Mouse (Mus musculus): ENCODE measurements at regions not wholly inside any gene's neighbourhood (a gene's known extent, or its start where the extent isn't known, plus 50 kb on each side); places are given as distances from the start of the nearest gene placed in this dataset.

- DNase-seq (ENCODE audit: low spot score) = no peak
Measured at GRCm38 (mm10) chr9:13978842-13979241, 151.3 kb downstream of the Fam76b start.

GRCm38 (mm10) chr9:13987486-13987885 lies 160.0 kb downstream of the Fam76b start:
- DNase-seq (ENCODE audit: low spot score) = no peak

- DNase-seq (ENCODE audit: low spot score) = peak; percentile 15
Measured at GRCm38 (mm10) chr9:13988901-13989300, 161.4 kb downstream of the Fam76b start.

GRCm38 (mm10) chr9:13990960-13991359 lies 163.4 kb downstream of the Fam76b start:
- DNase-seq (ENCODE audit: low spot score) = no peak

- DNase-seq (ENCODE audit: low spot score) = no peak
Measured at GRCm38 (mm10) chr9:13992728-13993127, 165.2 kb downstream of the Fam76b start.

GRCm38 (mm10) chr9:13999358-13999757 lies 171.8 kb downstream of the Fam76b start:
- no peak for DNase-seq (ENCODE audit: low spot score)

- DNase-seq (ENCODE audit: low spot score) = peak; percentile 23
Measured at GRCm38 (mm10) chr9:14001517-14001916, 174.0 kb downstream of the Fam76b start.

- DNase-seq (ENCODE audit: low spot score) = peak; percentile 41
Measured at GRCm38 (mm10) chr9:14002236-14002635, 174.7 kb downstream of the Fam76b start.

GRCm38 (mm10) chr9:14003163-14003562 lies 175.6 kb downstream of the Fam76b start:
- no peak for DNase-seq (ENCODE audit: low spot score)

- DNase-seq (ENCODE audit: low spot score) = peak; percentile 9
Measured at GRCm38 (mm10) chr9:14006233-14006984, 178.9 kb downstream of the Fam76b start.

GRCm38 (mm10) chr9:14009451-14009850 lies 181.9 kb downstream of the Fam76b start:
- no peak for DNase-seq (ENCODE audit: low spot score)

GRCm38 (mm10) chr9:14010261-14010949 lies 182.9 kb downstream of the Fam76b start:
- DNase-seq (ENCODE audit: low spot score) = peak; percentile 19

- peak; percentile 87 for DNase-seq (ENCODE audit: low spot score)
Measured at GRCm38 (mm10) chr9:14024216-14024615, 196.7 kb downstream of the Fam76b start.

GRCm38 (mm10) chr9:14024701-14025100 lies 197.2 kb downstream of the Fam76b start:
- peak; percentile 66 for DNase-seq (ENCODE audit: low spot score)

- DNase-seq (ENCODE audit: low spot score) = peak; percentile 51
Measured at GRCm38 (mm10) chr9:14028056-14028455, 200.5 kb downstream of the Fam76b start.

GRCm38 (mm10) chr9:14031358-14032047 lies 204.0 kb downstream of the Fam76b start:
- no peak for DNase-seq (ENCODE audit: low spot score)

GRCm38 (mm10) chr9:14032048-14032362 lies 204.5 kb downstream of the Fam76b start:
- no peak for DNase-seq (ENCODE audit: low spot score)

- DNase-seq (ENCODE audit: low spot score) = peak; percentile 29
Measured at GRCm38 (mm10) chr9:14035526-14035925, 208.0 kb downstream of the Fam76b start.

GRCm38 (mm10) chr9:14041900-14042435 lies 214.5 kb downstream of the Fam76b start:
- no peak for DNase-seq (ENCODE audit: low spot score)

- no peak for DNase-seq (ENCODE audit: low spot score)
Measured at GRCm38 (mm10) chr9:14048224-14048623, 220.7 kb downstream of the Fam76b start.

- peak; percentile 47 for DNase-seq (ENCODE audit: low spot score)
Measured at GRCm38 (mm10) chr9:14053704-14054103, 221.2 kb upstream of the Sesn3 start.

- no peak for DNase-seq (ENCODE audit: low spot score)
Measured at GRCm38 (mm10) chr9:14056410-14057172, 218.3 kb upstream of the Sesn3 start.
